In the genomic region with DNA sequence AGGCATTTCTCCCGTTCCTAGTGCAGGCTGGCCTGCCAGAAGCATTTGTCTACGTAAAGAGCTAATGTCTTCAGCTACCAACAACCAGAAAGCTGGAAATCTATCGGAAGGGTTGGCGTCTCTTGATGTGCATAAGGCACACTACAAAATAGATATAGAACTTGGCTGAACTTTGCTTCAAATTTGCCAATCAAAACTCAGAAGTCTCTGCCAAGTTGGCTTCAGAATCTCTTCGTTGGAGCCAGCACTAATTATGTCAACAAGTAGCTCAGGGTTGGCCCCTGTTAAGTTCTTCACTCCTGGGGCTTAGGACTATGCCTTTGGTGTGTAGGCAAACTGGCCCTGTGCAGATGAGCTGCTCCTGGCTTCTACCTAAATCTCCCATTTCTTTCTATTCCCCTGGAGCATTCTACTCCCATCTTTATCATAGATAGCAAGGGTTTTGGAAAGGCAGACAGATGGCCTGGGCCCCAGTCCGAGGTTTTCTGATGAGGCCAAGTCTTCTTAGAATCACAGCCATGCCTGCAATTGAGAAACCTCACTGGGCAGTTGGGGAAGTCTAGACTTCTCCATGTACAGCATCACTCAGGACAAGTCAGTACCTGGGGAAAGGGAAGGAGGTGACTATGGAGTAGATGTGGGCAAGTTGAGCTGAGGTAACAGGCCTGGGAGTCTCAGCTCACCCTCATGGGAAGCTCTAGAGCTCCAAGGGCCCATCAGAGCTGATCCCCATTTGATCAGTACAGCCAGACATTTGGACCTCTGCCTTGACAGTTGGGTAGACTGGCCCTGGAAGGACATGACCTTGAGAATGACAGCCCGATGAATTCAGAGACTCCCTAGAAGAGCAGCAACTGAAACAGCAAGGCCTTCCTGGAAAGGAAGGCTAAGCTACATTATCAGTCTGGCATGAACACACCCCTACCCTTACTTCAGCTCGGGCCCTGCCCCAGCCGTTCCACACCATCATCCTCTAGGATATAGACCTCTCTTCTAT, we compare ENCODE assay signal across 11 mouse cellular contexts.
DNase-seq lines count a peak whose midpoint lies in the region; ATAC-seq lines count a peak whose summit lies in the region.
"Had no signal": no experiment of that assay in that cellular context is flagged by ENCODE, and none has a peak within 500 bp of the region (broad histone marks: within the 10 kb centered on the region; RNA-seq: fewer than 3 reads in every experiment).

No protein-coding gene starts in this region.

- 83% methylated on average over 9 of the region's 9 CpGs for WGBS in heart, embryonic 10.5 days
- WGBS in heart, embryonic 15.5 days, result 58% methylated on average over 9 of the region's 9 CpGs

- H3K9ac ChIP-seq in heart, embryonic 15.5 days, result no peak overlapping the region
- H3K9ac ChIP-seq: liver, embryonic 14.5 days had no signal

- DNase-seq in heart, adult 8-10 months (ENCODE audit: low spot score), result peak; percentile 31
- no peak for DNase-seq in heart, embryonic 10.5 days (ENCODE audit: low spot score)
- peak; percentile 30 for DNase-seq in Muller cell, postnatal 12 days (ENCODE audit: inconsistent ontology term)
- peak; percentile 57 for DNase-seq in brain, adult 2 months (ENCODE audit: low read depth, low spot score)
- DNase-seq in spleen, postnatal 4 days (ENCODE audit: low spot score in 2 of 2), result no peak
- DNase-seq in frontal cortex, postnatal 10 days (ENCODE audit: low spot score in 2 of 2), result no peak
- no peak for DNase-seq in frontal cortex, postnatal 36 days (ENCODE audit: low spot score in 2 of 2)
- DNase-seq: layer of hippocampus, adult 9-11 months had no signal

- H3K9me3 ChIP-seq in heart, embryonic 10.5 days, result no peaks in the 10 kb centered on the region
- no peaks in the 10 kb centered on the region for H3K9me3 ChIP-seq in heart, embryonic 15.5 days (replicated peaks)

- H3K4me2 ChIP-seq in heart, embryonic 15.5 days, result no peak overlapping the region

- H3K27ac ChIP-seq in heart, embryonic 10.5 days, result no peak overlapping the region
- H3K27ac ChIP-seq in heart, embryonic 15.5 days, result peak overlapping the region; percentile 22; the same call in 1 of the 2 replicates
- H3K27ac ChIP-seq: liver, embryonic 14.5 days had no signal

- no peaks in the 10 kb centered on the region for H3K36me3 ChIP-seq in heart, embryonic 10.5 days
- H3K36me3 ChIP-seq in heart, embryonic 15.5 days, result no peaks in the 10 kb centered on the region

- no peak overlapping the region for H3K4me3 ChIP-seq in heart, embryonic 10.5 days
- no peak overlapping the region for H3K4me3 ChIP-seq in heart, embryonic 15.5 days

- no peaks in the 10 kb centered on the region for H3K27me3 ChIP-seq in heart, embryonic 10.5 days (ENCODE audit: insufficient read depth, poor library complexity, severe bottlenecking)
- no peaks in the 10 kb centered on the region for H3K27me3 ChIP-seq in heart, embryonic 15.5 days
- H3K27me3 ChIP-seq: CH12.LX had no signal

- peaks cover 12% of the 10 kb centered on the region for H3K4me1 ChIP-seq in heart, embryonic 10.5 days
- peaks cover 37% of the 10 kb centered on the region for H3K4me1 ChIP-seq in heart, embryonic 15.5 days (replicated peaks)

- ATAC-seq in heart, embryonic 15.5 days (replicated peaks; ENCODE audit: insufficient number of reproducible peaks, insufficient read depth, low FRiP score, low read depth), result 0 out of 2 replicates have a peak, but pooled peaks have one; percentile 35

Comparison
In these comparisons a context has a peak if more than half of its experiments do, and no peak if none do; other contexts are left out.
1. DNase-seq: peak in heart, adult 8-10 months (single experiment), Muller cell, postnatal 12 days (single experiment) and brain, adult 2 months (single experiment); none in heart, embryonic 10.5 days (single experiment), spleen, postnatal 4 days (0 of 2), frontal cortex, postnatal 10 days (0 of 2) and frontal cortex, postnatal 36 days (0 of 2).